Mouse (Mus musculus) adrenal gland, adult (tissue): ENCODE measurements around the gene Trim56.

Source experiments
- DNase-seq, 2 experiments: peaks; one replicate each; pipeline ENCODE4 v3.0.0; 2022 to 2023; ENCODE audit warnings: low spot score in 1 of 2; ENCODE audit not compliant: inconsistent age in 2 of 2

The Trim56 gene

GRCm38 (mm10) chr5:137077187-137077586 lies 38.8 kb downstream of the Trim56 start:
- no peak for DNase-seq

GRCm38 (mm10) chr5:137076191-137076930 lies 39.6 kb downstream of the Trim56 start:
- DNase-seq, result peak in 1 of 2 experiments; percentile 55

- DNase-seq, result peak in 1 of 2 experiments; percentile 22
Measured at GRCm38 (mm10) chr5:137075726-137076125, 40.3 kb downstream of the Trim56 start.

GRCm38 (mm10) chr5:137074191-137074651 lies 41.8 kb downstream of the Trim56 start:
- DNase-seq, result peak in 1 of 2 experiments; percentile 42

GRCm38 (mm10) chr5:137073141-137073540 lies 42.9 kb downstream of the Trim56 start:
- DNase-seq, result peak in 1 of 2 experiments; percentile 29

GRCm38 (mm10) chr5:137072079-137072960 lies 43.7 kb downstream of the Trim56 start, which contains the start of gene Serpine1:
Gene Serpine1, minus strand, starts transcription at chr5:137072268.
- DNase-seq, result peak; percentile 85 to 91

GRCm38 (mm10) chr5:137070881-137071605 lies 45.0 kb downstream of the Trim56 start:
- peak in 1 of 2 experiments; percentile 23 for DNase-seq

GRCm38 (mm10) chr5:137068711-137069110 lies 47.3 kb downstream of the Trim56 start:
- no peak for DNase-seq

- DNase-seq, result no peak
Measured at GRCm38 (mm10) chr5:137065923-137066322, 50.1 kb downstream of the Trim56 start.

- DNase-seq, result no peak
Measured at GRCm38 (mm10) chr5:137065454-137065853, 50.6 kb downstream of the Trim56 start.

GRCm38 (mm10) chr5:137062601-137063000 lies 53.4 kb downstream of the Trim56 start:
- no peak for DNase-seq

- peak; percentile 85 to 91 for DNase-seq
Measured at GRCm38 (mm10) chr5:137061809-137062481, 54.1 kb downstream of the Trim56 start.
